Mouse (Mus musculus) telencephalon, adult 2 months (tissue): ENCODE measurements around the gene Cpb2.
A peak's percentile ranks its signal among the peaks of the same experiment; 100 is the strongest.

Source experiments
- DNase-seq: peaks from one replicate; pipeline ENCODE4 v3.0.0-alpha.2; 2011; ENCODE audit warnings: low read depth, low spot score

The Cpb2 gene

DNA sequence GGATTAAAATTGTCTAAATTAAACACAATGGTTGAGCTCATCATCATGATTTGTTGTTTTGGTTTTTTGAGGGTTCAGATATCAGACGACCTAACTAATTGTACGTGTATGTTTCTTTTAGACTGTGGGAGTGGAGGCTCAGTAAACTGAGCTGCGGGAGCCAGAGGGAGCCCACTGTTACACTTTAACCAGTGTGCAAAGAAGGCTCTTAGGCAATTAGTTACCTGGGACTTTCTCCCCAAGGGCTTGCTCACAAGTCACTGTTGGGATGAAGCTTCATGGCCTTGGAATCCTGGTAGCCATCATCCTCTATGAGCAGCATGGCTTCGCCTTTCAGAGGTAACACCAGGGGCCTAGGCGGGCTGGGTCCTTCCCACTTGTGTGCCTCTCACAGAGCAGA lies at the start of gene Cpb2:
Cpb2 (plus strand) TSS at position 201 of the 400 bp plus-strand sequence.
- no peak for DNase-seq

DNA sequence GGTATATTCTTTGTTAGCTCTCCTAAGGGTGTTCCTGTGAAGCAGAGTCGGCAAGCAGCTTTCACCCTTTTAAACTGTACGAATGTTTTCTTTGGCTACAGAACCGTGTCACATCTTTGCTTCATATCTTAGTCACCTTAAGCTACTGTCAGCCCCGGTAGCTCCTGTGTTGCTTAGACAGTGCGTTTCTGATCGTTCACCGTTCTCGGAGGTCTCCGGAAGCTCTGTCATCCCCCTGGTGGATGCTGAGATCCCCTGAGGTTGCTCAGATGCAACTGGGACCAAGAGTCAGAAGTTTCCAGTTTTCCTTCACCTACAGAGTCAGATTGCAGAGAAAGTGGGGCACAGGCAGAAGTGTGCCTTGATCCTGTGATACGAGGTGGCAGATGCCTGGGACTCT lies 49.7 kb upstream of the Cpb2 start:
- DNase-seq: no peak

DNA sequence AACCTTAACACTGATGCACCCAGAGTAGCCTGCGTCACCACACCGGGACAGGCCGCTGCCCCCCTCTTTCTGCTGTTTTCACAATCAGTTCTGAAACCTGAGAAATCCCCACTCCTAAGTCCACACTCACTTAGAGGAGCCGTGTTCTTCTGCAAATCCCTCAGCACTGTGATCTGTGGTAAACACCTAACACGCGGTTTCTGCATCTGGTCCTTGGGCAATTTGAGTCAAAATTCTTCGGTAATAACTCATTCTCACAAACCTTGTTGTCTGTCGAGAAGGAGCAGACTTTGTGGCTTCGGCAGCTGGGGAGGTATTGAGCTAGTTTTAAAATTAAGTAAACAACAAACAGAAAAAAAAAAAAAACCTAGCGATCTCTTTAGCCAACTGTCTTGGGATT lies 49.2 kb upstream of the Cpb2 start:
- no peak for DNase-seq

DNA sequence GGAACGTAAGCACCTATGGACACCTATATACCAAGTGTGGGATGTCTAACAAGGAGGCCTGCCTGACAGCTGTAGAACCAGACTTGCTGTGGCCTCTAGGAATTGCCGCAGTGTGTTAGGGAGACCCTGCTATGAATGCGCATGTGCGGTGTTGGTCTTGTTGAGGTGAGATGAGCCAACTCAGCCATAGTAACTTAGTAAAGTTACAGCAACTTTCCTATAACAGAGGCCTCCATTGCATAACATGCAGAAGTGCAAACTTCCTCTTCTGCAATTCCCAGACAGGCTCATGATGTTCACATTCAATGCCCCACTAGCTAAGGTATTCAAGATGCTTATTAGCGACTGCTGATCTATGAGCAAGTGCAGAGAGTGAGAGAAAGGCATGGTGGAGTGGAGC lies 46.6 kb upstream of the Cpb2 start:
- DNase-seq: no peak

DNA sequence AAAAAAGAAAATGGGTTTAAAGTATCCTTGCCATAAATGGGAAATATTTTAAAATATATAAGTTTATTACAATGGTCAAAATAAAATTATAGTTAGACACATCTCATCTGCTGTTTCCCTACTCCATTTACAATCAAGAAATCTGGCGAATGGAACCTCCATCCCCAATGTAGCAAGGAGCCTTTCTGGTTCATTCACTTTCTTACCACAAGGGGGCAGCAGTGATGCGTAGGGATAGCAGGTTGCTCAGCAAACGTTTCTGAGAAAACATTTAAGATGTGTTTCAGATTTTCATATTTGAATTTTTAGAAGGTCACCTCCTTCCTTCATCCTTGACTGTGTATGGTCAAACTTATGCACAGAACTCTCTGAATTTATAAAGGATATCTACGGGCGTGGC lies 45.1 kb upstream of the Cpb2 start:
- peak; percentile 53 for DNase-seq

DNA sequence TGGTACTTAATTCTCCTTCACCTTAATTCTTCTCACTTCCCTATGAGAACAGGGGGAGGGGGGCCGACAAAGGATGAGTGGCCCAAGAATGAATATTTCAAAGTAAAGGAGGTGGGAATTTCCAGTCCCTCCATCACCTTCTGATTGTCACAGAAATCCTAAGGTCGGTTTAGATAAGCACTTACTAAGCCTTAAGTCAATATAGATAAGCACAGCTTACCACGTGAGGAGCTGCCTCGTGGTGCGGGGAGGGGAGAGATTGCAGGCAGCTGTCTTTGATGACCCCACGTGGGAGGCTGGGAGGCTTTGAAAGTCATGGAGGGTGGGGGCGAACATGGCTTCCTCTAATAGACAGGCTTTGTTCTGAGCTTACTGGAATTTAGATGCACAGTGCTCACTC lies 44.4 kb upstream of the Cpb2 start:
- no peak for DNase-seq

DNA sequence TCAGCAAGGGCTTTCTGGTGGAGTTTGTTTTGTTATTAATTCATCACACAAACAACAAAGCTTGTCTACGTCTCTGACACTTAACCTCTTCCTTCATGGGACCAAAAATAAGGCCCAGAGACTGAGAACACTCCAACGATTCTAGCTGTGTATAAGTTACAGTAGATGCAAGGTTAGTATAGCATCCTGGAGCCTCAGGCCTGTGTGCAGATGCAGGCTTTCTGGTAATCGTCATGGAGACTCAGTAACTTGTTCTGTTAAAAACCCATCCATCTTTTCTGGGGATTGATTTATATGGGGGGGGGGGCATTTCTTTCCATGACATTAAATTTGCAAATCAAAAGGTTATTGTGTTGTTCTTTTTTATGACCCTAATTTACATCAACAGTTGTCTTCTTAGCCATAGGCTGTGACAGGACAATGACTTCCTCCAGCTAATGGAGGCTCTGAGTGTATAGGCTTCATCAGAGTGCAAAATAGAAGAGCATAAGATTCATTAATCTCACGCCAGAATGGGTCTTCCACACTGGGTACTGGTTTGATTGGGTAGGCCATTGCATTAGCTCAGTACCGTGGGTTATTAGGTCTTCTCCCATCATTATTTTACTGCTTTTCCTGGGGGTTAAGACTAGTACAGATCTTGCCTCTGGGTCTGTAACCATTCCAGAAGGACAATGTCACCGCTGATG lies 36.6 kb upstream of the Cpb2 start:
- DNase-seq: no peak

DNA sequence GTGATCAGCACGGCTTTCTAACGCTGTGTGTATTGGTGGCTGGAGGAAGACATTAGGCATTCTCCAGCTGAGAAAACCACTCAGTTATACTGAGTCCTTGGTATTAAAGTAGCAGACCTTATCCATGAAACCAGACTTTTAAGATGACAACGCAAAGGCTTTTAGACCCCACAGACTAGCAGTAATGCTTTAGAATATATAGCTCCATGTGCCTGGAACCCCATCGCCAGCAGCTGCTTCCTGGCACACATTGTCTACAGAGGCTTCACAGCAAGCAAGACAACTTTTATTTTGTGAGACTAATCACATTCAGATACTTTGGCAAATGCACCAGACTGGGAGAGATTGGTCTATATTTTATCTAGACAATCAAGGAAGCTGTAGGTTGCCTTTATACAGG lies 35.8 kb upstream of the Cpb2 start:
- no peak for DNase-seq

DNA sequence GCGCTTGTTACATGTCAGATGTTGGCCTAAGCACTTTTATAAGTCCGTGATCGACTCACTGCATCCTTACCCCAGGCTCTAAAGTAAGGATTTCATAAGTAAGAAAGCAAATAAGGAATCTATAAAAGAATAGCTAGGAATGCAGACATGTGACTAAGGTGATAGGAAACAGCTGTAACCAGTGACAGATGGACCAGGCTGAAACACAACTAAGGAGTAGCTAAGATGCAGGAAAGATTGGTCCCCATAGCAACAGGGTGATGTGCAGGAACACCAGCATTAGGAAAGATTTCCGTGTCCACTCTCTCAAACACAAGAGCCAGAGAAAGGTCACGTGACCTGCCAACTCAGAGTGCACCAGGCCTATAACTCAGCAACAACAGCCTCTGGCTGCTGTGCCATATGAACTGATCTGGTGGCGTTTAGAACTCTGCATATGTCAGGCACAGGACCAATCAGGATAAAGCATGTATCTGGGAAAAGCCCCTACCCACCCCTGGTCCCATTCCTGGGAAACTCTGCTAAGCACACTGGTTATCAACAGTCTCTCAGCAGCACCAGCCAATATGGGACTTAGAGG lies 33.4 kb upstream of the Cpb2 start:
- no peak for DNase-seq

DNA sequence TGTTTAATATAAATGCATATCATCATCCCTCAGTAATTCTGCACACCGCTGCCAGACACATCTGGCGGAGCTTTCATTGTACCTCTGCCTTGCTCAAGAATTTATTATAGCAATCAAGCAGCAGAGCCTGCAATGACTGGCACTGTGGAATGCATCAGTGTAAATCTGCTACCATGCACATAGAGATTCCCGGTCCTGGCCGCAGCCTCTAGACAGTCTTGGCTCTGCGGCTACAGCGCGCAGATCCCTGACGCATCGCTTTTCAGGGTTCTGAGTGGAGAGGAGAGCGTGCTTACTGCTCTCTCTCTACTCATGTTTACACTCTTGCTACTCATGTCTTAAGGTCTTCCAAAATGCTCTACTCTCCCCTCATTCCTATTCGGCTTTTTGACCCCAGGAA lies 28.3 kb upstream of the Cpb2 start:
- no peak for DNase-seq

DNA sequence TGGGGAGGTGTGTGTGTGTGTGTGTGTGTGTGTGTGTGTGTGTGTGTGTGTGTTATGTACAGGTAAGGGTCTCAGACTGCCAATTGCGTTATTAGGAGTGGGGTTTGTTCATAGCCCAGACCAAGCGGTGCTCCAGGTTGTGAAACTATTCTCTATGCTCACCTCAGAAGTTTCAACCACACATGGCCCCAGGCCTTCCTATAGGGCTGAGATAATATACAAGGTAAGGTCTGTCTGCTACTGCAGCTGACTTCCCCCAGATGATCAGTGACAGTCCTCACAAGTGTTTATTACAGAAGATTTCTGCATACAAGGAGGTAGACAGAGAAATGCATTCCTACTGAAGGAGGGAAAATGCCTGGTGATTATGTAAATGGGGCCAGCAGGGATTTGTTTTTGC lies 23.2 kb upstream of the Cpb2 start:
- DNase-seq: no peak

DNA sequence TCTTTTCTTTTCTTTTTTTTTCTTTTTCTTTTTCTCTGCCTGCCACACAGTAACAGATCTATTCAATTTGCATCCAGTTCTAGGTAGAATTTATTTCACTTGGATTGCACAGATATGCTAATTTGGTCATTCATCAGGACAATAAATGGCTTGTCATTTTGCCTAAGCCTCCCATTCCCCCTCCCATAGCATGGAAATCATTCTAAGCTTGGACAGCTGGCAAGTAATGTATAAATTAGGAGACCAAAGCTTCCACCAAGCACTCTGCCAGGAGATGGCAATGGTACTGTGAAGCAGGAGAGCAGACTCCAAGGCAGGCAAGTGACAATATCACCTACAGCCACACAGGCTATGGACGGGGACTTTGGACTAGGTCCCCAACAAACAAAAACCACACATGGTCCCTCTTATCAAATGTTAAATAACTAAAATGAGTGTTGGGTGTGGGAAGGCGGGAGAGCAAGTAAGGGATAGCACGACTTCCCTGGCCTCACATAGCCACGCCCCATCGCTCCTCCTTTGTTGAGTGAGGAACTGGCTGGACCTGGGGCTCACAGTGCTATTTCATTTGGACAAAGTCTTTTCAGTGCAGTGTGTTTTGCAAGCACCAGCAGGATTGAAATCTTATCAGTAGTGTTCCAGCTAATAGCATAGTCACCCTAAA lies 22.7 kb upstream of the Cpb2 start:
- DNase-seq: no peak

DNA sequence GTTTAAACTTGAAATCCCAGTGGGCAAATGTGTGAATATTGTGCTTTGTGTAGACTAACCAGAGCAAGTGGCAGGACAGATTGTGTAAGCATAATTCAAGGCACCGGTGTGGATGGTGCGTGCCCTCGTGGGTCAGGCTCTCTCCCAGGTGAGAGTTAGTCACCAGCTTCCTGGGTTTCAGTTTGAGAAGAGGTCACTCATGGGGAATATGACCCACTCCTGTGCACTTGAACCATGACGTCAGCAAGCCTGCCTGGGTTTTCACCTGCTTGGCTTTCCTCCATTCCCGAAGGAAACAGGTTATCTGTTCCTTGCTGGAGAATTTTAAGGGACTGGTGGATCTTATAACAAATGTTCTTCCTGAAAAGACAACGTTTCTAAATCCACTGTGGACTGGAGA lies 19.7 kb upstream of the Cpb2 start:
- DNase-seq: no peak

DNA sequence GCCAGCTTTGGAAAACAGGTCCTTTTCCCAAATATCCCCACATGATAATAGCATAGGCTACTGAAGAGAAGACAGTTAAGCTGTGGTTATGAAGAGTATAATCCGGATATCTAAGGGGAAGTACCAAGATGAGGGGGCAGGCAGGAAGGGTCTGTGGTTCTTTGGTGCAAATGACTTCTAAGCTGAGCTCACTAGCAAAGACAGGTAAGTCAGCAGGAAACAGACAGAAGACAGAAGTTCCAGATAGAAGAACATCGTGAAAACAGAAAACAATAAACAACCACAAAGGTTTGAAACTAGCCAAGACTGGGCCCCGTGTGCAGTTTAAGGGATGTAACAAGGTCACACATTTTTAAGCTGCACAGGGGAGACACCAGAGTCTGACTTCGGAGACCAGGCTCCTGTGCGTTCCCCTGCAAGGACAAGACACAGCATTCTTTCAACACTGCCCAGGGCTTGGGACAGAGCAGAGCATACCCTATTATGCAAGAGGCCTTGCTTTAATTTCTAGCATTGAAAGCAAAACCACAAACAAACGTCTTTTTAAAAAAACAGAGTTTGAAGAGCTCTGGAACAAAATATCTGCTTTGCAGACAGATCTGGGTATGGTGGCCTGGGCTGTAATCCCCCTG lies 14.5 kb upstream of the Cpb2 start:
- DNase-seq: no peak

DNA sequence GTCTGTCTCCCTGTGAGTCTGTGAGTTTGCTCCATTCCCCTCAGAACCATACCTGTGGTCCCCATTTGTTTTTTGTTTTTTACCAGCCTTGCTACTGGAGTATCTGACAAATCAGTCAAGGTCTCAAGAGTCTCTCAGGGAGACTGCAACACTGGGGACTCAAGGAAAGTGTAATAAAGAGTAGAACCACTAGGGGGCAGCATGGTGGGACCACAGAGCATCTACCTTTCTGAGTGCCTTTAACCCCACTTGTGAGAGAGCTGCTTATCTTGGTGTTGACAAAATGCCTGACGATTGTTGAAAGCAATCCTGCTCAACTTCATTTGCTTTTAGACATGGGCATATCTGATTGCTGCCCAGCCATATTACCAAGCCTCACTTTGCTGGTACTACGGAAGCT lies 12.3 kb upstream of the Cpb2 start:
- DNase-seq: no peak

DNA sequence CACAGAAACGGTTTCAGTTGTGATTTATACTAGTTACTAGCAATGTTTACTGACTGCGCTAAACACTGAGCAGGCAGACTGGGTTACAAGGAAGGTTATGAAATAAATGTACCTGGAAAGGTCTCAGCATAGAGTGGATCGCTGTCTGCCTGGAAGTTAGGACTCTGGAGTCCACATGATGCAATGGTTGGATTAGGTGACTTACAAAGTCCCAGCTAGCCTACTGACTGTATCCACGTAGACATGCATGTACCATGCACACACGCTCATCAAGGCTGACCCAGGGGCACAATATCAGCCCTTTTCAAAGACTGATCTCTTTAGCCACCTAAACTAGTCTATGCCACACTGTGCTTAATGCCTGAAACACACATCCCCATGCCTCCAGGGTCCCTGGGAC lies 9.0 kb upstream of the Cpb2 start:
- DNase-seq: no peak

DNA sequence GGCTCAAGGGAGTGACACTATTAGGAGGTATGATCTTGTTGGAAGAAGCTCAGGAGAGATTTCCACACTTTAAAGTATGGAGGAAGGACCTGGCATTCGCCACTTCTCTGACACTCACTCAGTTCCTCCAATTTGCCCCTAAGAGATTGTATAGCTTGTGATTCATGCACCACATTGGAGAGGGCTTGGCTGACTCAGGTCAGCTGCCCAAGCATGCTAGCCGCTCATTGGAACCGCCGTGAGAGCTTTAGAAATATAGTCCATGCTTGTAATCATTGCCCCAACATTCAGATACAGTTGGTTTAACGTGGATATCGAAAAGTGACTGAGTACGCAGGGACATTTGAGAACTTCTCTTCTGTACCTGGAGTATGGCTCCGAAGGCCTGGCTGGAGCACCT lies 6.5 kb upstream of the Cpb2 start:
- no peak for DNase-seq

DNA sequence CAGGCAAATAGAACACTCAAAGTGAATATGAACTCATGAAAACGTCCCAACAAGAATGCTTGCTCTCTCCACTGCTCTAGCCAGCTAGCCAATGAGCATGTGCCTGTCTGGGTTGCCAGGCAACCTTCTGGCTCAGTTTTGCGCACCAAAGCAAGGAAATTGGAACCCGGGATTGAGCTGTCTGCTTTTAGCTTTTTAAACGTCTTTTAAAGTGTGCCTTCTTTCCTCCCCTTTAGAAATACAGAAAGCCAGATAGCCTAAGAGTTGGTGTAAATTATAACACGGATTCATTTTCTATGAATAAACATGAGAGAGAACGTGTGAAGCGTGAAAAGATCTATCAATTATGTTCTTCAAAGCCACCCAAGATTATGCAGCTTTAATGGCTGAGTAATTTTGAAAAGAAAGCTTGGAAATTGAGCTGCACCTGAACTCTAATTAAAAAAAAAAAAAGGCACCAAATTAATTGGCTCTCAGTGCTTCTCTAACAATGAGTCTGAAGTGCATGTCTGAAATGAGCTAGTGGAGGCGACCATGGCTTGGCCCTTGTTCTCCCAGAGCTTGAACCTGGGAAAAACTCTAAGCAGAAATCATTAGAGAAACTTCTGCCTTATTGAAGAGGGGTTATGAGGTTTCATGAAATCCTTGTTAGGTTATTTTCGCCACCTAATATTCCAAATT lies 6.0 kb upstream of the Cpb2 start:
- peak; percentile 36 for DNase-seq

DNA sequence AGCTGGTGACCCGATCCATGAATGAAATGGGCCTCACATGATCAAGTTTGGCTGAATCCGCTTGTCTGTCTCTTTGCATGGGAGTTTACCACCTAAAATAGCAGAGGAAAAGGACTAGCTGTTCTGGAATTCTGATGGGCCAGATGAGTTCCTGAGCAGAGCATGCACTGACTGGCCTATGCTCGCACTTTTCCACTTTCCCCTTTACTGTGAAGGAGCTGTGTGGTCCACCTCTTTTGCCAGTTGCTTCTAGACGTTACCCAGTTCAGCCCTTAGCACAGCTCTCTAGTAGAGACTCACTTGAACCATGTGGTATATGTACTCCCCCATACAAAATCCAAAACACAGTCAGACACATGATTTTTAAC lies 5.5 kb upstream of the Cpb2 start:
- DNase-seq: no peak

DNA sequence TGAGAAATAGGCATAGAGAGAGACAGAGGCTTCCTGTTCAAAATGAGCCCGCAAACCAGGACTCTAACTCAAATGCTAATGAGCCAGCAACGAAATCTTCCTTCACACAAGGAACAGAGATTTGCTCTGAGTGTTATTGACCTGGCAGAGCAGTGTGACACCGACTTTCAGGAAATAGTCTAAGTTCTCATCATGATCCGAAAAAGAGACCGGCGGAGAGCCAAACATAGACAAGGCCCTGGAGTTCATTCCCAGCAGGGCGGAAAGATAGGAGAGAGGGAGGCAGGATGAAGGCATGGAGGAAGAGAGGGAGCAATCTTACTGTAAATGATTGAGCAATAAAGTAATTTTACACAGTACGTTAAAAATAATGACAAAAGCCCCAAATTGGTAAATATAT lies 5.0 kb upstream of the Cpb2 start:
- DNase-seq: no peak

DNA sequence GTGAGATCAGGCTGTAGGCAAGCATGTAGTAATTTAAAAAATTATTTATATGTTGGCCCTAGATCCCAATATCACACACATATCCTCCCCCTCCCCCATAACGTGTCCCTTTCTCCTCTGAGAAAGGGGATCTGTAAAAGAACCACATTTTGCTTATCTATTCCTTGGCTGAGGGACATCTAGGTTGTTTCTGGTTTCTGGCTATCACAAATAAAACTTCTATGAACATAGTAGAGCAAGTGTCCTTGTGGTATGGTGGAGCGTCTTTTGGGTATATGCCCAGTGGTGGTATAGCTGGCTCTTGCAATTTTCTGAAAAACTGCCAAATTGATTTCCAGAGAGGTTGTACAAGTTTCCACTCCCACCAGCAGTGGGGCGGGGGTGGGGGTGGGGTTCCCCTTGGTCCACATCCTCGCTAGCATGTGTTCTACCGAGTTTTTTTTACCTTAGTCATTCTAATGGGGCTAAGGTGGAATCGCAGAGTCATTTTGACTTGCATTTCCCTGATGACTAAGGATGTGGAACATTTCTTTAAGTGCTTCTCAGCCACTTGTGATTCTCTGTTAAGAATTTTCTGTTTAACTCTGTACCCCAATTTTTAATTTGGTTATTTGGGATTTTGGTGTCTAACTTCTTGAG lies 3.9 kb upstream of the Cpb2 start:
- DNase-seq: no peak
